Mouse (Mus musculus) MEL (cell line): ENCODE measurements at regions not wholly inside any gene's neighbourhood (a gene's known extent, or its start where the extent isn't known, plus 50 kb on each side); places are given as distances from the start of the nearest gene placed in this dataset.

Source experiments
- HCFC1 ChIP-seq: IDR thresholded peaks from 2 replicates; pipeline ENCODE4 v1.6.1; 2012; ENCODE audit warnings: low read depth, mild to moderate bottlenecking, inconsistent platforms, low read length, improper control_type of control experiment, moderate library complexity
- KAT2A ChIP-seq: conservative IDR thresholded peaks from 2 replicates; pipeline ENCODE4 v1.6.1; 2012; ENCODE audit warnings: low read depth, low read length, improper control_type of control experiment, inconsistent platforms
- TBP ChIP-seq: IDR thresholded peaks from 2 replicates; pipeline ENCODE4 v1.8.0; 2011; ENCODE audit warnings: low read depth, low read length, improper control_type of control experiment
- ZC3H11A ChIP-seq: IDR thresholded peaks from 2 replicates; pipeline ENCODE4 v1.6.1; 2012; ENCODE audit warnings: low read depth, mild to moderate bottlenecking, inconsistent platforms, low read length, improper control_type of control experiment

DNA sequence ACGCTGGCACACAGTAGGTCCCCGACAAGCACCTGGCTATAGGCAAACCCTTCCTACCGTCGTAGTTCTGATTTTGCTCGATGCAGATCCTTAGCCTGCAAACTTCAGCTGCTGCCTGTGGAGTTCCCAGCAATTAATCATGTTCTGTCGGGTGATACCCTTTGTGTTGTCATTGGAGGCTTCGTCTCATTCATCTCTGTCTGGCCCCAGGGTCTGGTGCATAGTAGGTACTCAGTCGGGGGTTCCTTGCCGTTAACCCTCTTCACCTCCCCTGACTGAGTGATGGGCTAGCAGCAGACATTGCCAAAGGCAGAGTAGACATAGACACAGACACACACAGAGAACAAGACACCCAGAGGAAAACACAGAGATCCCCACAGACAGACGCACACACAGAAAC lies 93.6 kb upstream of the Csf3r start:
- TF ChIP-seq ZC3H11A (no peak), KAT2A (no peak), TBP (no peak), HCFC1 (no peak)
